Mouse (Mus musculus) B cell, adult 2 months (primary cell): Measurements from ENCODE around the gene Smim24.

Experiments used
- DNase-seq, 2 experiments: peaks; one replicate each; pipeline ENCODE4 v3.0.0; 2022

The Smim24 gene

DNA sequence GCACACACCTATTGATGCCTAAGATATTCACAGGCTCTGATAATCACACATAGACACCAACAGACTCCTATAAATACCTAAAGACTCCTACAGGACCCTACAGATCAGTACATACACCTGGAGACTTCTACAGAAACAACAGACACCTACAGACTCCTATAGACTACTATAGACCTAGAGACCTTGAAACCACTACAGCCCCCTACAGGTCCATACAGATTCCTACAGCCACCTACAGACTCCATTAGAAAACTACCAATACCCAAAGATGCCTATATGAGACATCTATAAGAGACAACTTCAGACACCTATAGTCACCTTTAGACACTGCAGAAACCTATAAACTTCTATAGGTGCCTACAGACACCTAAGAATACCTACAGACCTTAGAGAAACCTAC lies 48.2 kb downstream of the Smim24 start:
- DNase-seq = no peak
